Mouse (Mus musculus) layer of hippocampus, postnatal 14 days (tissue): ENCODE measurements around the gene Kif24. TPM values are rescaled to one million over a fixed set of nuclear protein-coding genes. Genes with fewer than 3 reads are reported as not detected.
A peak's percentile ranks its signal among the peaks of the same experiment; 100 is the strongest.

Experiments used
- DNase-seq, 2 experiments: peaks; one replicate each; pipeline ENCODE4 v3.0.0; 2021 to 2022; ENCODE audit warnings: low spot score in 2 of 2, mixed read lengths in 1 of 2
- total RNA-seq, 2 experiments: library from RNA; stranded (reverse); gene quantifications; 2 replicates each; pipeline ENCODE4 v1.2.3; 2021

The Kif24 gene
- total RNA-seq, 2 experiments from 2014 or later = 1.5 to 1.6 TPM

- DNase-seq = no peak
Measured at GRCm38 (mm10) chr4:41352758-41353157, 111.9 kb downstream of the Kif24 start.

GRCm38 (mm10) chr4:41349199-41349591 is 115.5 kb downstream of the Kif24 start:
- DNase-seq = no peak

GRCm38 (mm10) chr4:41348584-41349198 is 116.0 kb downstream of the Kif24 start, which contains the start of gene Ubap1:
Gene Ubap1, plus strand, starts transcription at chr4:41348996.
- DNase-seq = peak; percentile 91 to 96

GRCm38 (mm10) chr4:41347839-41348238 is 116.8 kb downstream of the Kif24 start:
- no peak for DNase-seq

GRCm38 (mm10) chr4:41346011-41346410 is 118.7 kb downstream of the Kif24 start:
- no peak for DNase-seq

GRCm38 (mm10) chr4:41340912-41341550 is 123.7 kb downstream of the Kif24 start:
- DNase-seq = no peak

Other genes starting within 250 kb of the Kif24 start
- gene Ubap2, start 189.7 kb downstream of the Kif24 start, total RNA-seq = 10 to 100 TPM; 40.7 to 50.6 TPM
- 10 to 100 TPM; 51.0 to 54.5 TPM for gene Dcaf12, start 150.0 kb downstream of the Kif24 start, total RNA-seq
- 10 to 100 TPM; 44.0 to 44.3 TPM for gene Ubap1, start 115.9 kb downstream of the Kif24 start, total RNA-seq
- 10 to 100 TPM; 26.3 to 26.5 TPM for gene Nudt2, start 264 bp upstream of the Kif24 start, total RNA-seq
- gene AI464131, start 38.2 kb upstream of the Kif24 start, total RNA-seq = 10 to 100 TPM; 44.3 to 45.1 TPM
- gene 1110017D15Rik, start 52.4 kb upstream of the Kif24 start, total RNA-seq = 10 to 100 TPM in 1 of 2 experiments, 1 to 10 TPM in 1; 4.0 to 10.3 TPM
- gene Fam219a, start 104.7 kb upstream of the Kif24 start, total RNA-seq = 100 to 1,000 TPM; 170 to 187 TPM
- gene Dnaic1, start 104.9 kb upstream of the Kif24 start, total RNA-seq = 10 to 100 TPM in 1 of 2 experiments, 1 to 10 TPM in 1; 7.2 to 13.3 TPM
- 10 to 100 TPM; 61.0 to 69.8 TPM for gene Enho, start 175.4 kb upstream of the Kif24 start, total RNA-seq
- 10 to 100 TPM; 84.4 to 89.5 TPM for gene Cntfr, start 232.2 kb upstream of the Kif24 start, total RNA-seq
- 10 to 100 TPM; 26.8 to 29.2 TPM for gene Il11ra1, start 235.1 kb upstream of the Kif24 start, total RNA-seq
- gene Rpp25l, start 248.6 kb upstream of the Kif24 start, total RNA-seq = 10 to 100 TPM; 26.7 to 31.1 TPM